Mouse (Mus musculus): ENCODE data around the gene Kcnq5. TPM values are rescaled to one million over a fixed set of nuclear protein-coding genes. Genes with fewer than 3 reads are reported as not detected.
"Not testable (repeated sequence)": the region's sequence is repeated elsewhere in the genome, so short reads cannot be mapped to it uniquely, and the experiment has no call there.

Kcnq5 gene
- polyA plus RNA-seq, 2 experiments from 2014 or later: 3.4 to 5.6 TPM

DNA sequence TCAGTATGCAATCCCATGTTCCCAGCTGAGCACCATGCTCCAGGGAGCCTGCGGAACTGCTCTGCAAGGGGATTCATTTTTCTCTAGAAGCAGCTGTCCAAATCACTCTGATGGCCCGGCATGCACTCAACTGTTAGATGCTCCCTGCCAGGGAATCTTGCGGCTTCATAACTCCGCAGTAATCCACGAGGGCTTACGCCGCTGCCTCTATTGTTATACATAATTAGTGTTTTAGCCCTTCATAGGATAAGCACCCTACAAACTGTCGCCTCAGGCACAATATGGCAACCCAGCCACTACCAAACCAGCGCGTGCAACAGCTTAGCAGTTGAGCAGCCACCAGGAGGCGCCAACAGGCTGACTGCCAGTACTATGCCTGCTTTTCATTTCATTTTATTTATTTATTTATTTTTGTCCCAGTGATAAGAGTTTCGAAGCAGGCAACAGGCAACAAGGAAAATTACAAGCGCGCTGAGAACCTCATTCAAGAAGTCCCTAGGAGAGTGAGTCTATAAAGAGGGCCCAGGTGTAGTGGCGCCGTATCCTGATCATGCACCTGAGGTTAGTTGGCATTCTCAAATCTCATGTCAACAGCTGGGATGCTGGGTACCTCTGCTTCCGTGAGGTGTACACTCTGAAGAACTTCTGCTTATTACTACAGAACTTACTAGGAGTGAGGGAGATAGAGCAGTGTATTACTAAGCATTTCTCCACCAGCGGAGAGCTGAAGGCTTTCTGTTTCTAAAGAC, 500.6 kb downstream of the Kcnq5 start:
- ATAC-seq: peak; percentile 82

DNA sequence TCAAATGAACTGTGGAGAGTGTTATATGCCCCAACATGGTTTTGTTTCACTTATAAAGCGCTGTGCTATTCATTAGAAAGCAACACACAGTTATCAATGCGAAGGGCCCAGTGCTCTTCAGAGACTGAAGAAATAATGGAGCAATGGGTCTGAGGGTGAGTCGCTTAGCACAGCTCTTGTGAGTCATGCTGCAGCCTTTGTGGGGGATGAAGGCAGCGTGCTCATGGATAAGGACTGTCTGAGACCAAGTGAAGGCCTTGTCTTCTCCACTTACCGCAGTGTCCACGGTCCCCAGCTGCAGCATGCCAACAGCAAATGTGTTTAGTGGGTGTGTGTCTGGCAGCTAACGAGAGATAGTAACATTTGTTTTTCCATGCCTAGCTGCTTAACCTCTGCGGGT, 503.2 kb downstream of the Kcnq5 start:
- ATAC-seq: no peak

DNA sequence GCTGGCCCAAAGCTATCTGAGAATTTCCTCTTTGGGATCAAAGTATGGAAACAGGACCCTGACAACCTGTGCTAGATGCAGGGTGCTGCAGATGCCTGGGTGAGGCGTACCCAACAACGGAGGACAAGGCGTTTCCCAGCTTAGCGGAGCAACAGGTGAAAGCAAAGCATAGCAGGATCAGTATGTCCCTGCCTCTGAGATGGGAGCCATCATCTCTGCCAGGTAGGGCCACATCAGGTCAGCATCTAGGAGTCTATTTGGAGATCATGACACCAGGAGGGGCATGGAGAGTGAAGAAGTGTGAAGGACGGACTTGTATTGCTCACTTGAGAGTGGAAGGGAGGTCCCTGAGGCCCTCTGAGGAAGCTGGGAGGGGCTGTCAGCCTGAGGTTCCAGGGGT, 505.8 kb downstream of the Kcnq5 start:
- no peak for ATAC-seq

DNA sequence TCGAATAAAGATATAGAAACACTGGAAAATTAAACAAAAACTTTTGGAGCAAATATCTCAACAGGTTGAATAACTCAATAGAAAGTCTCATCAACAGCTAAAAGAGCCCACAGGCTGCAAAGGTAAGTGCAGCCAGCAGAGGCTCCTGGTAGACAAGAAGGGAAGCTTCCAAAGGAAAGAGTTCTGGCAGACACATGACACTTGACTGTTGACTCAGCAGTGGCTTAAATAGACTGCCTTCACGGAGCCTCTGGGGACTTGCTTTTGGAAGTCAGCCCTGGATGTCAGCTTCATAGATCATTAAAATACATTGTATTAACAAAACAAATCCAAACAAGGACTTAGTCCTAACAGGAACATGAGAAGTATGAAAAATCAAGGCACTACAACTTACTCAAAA, 513.5 kb downstream of the Kcnq5 start:
- no peak for ATAC-seq

DNA sequence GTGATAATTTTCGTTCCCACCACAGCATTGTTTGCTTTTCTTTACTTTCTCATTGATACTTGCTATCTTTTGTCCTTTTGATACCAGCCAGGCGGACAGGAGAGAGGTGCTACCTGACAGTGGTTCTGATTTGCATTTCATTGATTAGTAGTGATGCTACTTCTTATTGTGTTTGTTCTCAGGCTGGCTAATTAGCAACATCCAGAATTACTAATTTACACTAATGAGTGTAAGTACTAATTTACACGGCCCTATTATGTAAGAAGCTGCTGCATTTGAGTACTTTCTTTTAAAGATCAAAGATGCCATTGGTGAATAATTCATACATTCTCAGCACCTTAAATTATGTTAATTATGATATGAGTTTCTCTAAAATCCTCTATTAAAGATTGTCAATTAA, 525.0 kb downstream of the Kcnq5 start:
- no peak for ATAC-seq

DNA sequence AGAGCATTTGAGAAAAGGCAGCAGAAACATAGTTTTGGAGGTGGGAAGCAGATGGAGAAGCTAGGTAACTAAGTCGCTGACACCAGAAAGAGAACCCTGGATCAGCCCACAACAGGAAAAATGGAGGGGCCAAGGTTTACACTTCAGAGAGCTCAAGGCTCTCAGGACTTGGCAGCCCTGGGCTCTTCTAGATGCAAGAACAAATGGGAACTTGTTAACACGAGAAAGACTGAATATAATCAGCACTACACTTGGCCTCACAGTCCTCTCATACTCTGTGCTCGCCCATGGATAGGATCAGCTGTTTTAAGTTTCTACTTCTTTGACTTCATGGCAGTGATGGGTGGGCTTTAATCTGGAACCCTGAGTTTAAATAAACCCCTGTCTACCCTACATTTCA, 526.9 kb downstream of the Kcnq5 start:
- no peak for ATAC-seq

DNA sequence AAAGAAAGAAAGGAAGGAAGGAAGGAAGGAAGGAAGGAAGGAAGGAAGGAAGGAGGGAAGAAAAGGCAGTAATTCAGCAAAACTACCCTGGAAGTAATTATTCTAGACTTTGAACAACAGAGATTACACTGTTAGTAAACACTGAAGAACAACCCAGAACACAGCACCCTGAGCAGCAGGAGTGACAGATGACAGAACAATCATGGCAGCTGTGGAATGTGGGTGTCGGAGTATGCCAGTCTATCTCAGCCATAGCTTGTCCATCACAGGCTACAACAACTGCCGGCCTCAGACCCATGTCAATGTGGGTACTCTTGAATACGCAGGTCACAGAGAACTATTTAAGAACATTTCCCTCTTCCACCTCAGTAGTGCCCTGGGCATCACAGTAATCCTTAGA, 530.1 kb downstream of the Kcnq5 start:
- no peak for ATAC-seq

DNA sequence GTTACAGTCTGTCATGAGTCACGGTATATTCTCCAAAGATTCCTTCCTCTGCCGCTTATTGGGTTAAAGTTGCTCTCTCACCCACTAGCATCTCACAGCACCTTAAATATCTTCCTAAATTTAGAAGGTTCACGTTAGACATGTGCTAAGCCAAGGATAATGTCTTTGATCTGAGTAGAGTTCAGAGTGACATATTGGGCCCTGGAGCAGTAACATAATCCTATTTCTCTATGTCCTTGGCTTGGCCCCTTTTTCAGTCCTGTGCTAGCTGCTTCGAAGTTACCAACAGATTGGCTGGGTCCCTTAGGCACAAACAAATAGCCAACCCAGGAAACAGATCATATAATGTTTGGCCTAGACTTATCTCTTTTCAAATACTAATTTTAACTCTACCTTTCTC, 533.7 kb downstream of the Kcnq5 start:
- ATAC-seq: no peak

DNA sequence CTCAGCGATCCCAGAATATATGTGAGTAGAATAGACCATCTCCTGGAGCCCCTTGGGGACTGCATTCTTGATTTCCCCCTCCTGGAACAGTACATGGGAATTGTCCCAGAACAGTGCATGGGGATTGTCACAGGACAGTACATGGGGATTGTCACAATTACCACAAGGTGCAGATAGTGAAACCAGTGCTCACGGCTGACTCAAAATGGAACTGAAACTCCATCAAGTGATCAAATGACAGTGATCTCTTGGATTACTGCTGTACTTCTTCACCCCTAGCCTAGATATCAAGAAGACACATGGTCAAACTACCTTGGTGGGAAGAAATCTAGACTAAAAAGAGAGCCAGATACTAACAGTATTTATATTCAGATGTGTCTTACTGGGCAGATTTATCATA, 536.1 kb downstream of the Kcnq5 start:
- peak; percentile 78 for ATAC-seq

DNA sequence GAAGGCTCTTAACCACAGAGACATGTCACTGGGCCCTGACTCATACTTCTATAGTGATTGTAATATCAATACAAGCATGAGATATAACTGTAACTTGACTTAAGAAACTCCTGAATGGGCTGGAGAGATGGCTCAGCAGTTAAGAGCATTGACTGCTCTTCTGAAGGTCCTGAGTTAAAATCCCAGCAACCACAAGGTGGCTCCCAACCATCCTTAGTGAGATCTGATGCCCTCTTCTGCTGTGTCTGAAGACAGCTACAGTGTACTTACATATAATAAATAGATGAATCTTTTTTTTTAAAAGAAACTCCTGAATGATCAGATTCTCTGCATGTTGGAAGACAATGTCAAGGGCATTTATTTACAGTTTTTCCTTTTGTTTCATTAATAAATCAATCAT, 542.4 kb downstream of the Kcnq5 start:
- no peak for ATAC-seq

DNA sequence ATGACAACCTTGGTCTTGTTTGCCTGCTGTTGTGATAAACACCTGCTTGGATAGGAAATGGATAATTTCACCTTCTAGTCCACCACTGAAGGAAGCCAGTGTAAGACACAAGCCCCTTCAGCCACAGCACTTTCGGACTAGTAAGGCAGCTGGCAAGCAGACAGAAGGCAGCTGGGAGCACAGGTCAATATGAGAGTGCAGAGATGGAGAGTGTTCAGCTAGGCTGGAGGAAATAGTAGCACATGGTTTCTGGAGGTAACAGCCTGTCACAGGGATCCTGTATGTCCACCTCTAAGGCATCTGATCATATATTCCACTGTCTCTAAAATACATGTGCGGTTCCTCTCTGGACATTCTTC, 549.6 kb downstream of the Kcnq5 start:
- no peak for ATAC-seq

DNA sequence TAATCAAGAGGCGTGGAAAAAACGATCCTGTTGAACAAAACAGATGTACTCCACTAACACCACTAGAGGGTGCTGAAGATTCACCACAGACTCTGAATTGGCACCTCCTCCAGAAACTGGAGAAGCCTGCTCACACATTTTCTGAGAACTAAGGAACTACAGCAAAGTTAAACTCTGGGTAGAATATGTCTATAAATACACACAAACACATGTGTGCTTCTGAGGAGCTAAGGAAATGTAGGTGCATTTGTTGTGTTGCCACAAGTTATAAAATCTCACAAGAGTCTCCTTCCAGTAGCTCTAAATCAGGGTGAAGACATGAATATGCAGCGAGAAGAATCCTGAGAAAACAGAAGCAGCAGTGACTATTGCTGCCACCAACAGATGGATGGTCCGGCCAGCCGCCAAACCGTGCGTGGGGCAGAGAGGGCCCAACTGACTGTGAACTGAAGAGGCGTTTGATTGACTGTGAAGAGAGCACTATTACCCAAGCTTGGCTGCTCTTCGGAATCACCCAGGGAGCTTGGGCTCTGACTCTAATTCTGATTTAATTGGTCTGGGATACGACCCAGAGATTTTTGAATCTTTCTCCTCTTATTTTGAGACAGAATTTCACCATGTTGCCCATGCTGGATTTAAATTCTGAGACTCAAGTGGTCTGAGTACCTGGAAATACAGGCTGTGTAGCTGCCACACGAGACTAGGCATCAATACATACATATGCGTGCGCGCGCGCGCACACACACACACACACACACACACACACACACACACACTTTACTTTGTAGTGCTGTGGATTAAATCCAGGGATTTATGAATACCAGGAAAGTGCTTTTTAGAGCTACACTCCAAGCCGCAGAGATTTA, 550.2 kb downstream of the Kcnq5 start:
- peak; percentile 75 for ATAC-seq

DNA sequence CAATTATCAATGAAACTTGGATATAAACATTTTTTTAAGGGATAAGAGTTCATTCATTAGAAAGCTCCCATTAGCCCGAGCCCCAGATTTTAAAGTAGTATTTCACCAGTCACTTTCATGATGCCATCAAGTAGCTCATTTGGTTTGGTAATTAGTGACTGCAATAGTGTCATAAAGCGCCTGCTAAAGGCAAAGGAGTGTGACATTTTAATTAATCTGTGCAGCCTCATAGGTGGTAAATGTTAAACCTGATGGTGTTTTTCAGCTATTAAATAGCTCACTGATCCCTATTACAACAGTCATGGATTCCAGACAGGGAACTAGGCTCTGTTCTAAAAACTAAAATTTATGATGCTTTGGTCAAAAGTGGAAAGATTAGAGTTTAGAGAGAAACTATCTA, 554.5 kb downstream of the Kcnq5 start:
- ATAC-seq: no peak

DNA sequence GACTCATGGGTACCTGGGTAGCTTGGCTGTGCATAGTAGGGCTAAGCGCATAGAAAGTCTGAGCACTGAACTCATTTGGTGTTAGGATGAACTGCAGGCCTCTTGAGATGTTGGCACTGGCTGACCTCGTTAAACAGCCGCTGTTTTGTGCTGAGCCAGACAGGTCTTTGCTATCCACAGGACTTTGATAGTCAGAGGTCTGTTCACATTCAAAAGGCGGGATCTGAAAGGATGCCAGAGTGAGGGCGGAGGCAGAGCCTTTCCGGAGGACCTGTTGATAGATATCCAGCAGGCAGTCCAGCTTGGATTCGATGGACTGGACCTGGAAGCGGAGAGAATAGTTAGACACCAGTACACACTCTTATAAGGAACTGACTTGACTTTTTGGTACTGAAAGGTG, 558.9 kb downstream of the Kcnq5 start:
- ATAC-seq: no peak

DNA sequence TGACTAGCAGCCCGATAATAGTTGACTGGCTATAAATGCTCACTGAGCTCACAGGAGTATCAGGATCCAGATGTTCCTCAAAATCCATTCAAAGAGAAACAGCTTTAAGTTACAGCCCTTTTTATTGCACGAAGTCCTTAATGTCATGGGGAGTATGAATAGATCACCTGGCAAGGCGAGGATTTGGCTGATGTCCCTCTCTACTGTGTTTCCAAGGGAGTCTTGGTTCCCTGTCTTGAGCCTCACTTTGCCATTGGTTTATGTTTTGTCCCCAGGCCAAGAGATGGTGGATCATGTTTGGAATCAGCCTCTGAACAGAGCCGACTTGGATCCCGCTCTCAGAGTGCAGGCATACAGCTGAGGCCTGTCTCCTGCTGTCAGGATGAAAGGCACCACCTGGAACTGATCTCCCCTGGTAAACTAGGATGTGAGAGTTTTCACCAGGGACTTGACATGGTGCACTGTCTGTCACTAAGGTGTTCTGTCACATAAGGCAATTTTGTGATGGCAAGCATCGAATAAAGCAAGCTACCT, 570.5 kb downstream of the Kcnq5 start:
- no peak for ATAC-seq

DNA sequence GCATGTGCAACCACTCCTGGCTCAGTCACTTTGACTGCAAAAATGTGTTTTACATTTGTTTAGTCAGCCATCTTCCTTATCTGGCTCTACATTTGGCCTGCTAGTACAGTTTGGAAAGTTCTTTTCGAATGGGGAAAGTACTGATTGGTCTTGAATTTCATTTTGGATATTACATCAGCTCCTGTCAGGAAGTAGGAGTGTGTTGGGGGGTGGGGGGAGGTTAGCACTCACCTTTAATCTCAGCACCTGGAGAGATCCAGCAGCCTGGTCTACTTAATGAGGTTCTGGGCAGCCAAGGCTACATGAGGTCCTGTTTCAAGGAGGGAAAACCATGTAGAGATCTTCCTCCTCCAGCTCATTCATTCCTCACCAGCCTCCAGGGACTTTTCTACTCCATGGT, 578.5 kb downstream of the Kcnq5 start, which contains the start of gene Khdc1b:
Gene Khdc1b (plus strand): TSS at position 301 of the 400 bp plus-strand sequence.
- ATAC-seq: no peak

DNA sequence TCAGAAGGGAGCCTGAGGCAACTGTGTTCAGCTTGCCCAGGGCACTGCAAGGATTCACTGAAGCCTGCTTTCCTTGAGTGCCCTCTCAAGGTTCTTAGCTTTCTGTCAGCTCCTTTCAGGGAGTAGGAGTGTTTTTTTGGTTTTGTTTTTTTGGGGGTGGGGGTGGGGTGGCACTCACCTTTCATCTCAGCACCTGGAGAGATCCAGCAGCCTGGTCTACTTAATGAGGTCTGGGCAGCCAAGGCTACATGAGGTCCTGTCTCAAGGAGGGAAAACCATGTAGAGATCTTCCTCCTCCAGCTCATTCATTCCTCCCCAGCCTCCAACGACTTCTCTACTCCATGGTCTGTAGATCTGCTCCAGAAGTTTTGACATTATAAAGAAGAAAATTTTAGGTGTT, 593.7 kb downstream of the Kcnq5 start, which contains the start of gene Khdc1c:
Gene Khdc1c (plus strand): TSS at position 301 of the 400 bp plus-strand sequence.
- ATAC-seq: not testable (repeated sequence)

DNA sequence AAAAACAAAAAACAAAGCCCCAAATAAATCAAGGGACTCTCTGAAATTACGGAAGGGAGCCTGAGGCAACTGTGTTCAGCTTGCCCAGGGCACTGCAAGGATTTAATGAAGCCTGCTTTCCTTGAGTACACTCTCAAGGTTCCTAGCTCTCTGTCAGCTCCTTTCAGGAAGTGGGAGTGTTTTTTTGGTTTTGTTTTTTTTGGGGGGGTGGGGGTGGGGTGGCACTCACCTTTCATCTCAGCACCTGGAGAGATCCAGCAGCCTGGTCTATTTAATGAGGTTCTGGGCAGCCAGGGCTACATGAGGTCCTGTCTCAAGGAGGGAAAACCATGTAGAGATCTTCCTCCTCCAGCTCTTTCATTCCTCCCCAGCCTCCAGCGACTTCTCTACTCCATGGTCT, 612.4 kb downstream of the Kcnq5 start, which contains the start of gene Khdc1a:
Gene Khdc1a (plus strand): TSS at position 301 of the 400 bp plus-strand sequence.
- no peak for ATAC-seq

Data from activated CD4-positive, CD25-positive, alpha-beta regulatory T cell, adult 4 months (primary cell).